ENCODE assay signal across 10 mouse cellular contexts in the genomic region with DNA sequence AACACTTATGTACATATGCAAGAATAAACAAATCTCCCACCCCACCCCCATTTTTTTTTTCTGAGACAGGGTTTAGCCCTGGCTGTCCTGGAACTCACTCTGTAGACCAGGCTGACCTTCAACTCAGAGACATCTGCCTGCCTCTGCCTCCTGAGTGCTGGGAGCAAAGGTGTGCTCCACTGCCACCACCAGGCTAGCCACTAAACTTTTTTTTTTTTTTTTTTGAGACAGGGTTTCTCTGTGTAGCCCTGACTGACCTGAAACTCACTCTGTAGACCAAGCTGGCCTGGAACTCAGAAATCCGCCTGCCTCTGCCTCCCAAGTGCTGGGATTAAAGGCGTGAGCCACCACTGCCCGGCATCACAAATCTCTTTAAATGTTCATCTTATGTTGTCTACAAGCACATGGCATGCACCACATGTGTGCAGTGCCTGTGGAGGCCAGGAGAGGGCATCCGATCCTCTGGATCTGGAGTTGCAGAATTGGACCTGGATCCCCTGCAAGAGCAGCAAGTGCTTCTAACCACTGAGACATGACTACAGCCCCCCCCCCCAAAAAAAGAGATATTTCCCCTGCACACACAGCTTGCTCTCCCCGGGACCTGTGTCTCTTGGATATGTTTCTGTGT. TPM values are rescaled to one million over a fixed set of nuclear protein-coding genes. Genes with fewer than 3 reads are reported as not detected.
DNase-seq lines count a peak whose midpoint lies in the region; ATAC-seq and TF ChIP-seq lines count a peak whose summit lies in the region.
"Had no signal": no experiment of that assay in that cellular context is flagged by ENCODE, and none has a peak within 500 bp of the region (broad histone marks: within the 10 kb centered on the region; RNA-seq: fewer than 3 reads in every experiment).

No protein-coding gene starts in this region.

- no peaks in the 10 kb centered on the region for H3K36me3 ChIP-seq in kidney, adult 2 months (ENCODE audit: control insufficient read depth, insufficient read depth, low read length)
- H3K36me3 ChIP-seq in kidney, embryonic 16.5 days (ENCODE audit: insufficient read depth, low read length): no peaks in the 10 kb centered on the region

- no peak for ATAC-seq in kidney, embryonic 16.5 days (ENCODE audit: low FRiP score, low TSS enrichment)

- no peaks in the 10 kb centered on the region for H3K4me1 ChIP-seq in kidney, adult 2 months (ENCODE audit: control insufficient read depth, insufficient read depth, low read length)
- H3K4me1 ChIP-seq in kidney, embryonic 16.5 days (ENCODE audit: insufficient read depth, low read length): peaks cover 18% of the 10 kb centered on the region
- peaks cover 23% of the 10 kb centered on the region for H3K4me1 ChIP-seq in lung, adult 2 months (ENCODE audit: control insufficient read depth, insufficient read depth, low read length)

- H3K4me3 ChIP-seq in kidney, adult 2 months (ENCODE audit: insufficient read depth, low read depth, low read length): no peak overlapping the region
- no peak overlapping the region for H3K4me3 ChIP-seq in kidney, embryonic 16.5 days (ENCODE audit: low read length)
- H3K4me3 ChIP-seq in lung, adult 2 months (replicated peaks; ENCODE audit: extremely low read depth, low read depth, low read length): no peak overlapping the region

- no peaks in the 10 kb centered on the region for H3K9me3 ChIP-seq in kidney, embryonic 16.5 days (ENCODE audit: low read length)

- H3K27me3 ChIP-seq in kidney, adult 2 months (replicated peaks; ENCODE audit: control insufficient read depth, insufficient read depth, low read length): no peaks in the 10 kb centered on the region
- H3K27me3 ChIP-seq in kidney, embryonic 16.5 days (ENCODE audit: insufficient read depth, low read length): no peaks in the 10 kb centered on the region

- no peak overlapping the region for H3K27ac ChIP-seq in kidney, adult 2 months (ENCODE audit: insufficient read depth, low read depth, low read length)
- H3K27ac ChIP-seq in kidney, embryonic 16.5 days (ENCODE audit: low read length): no peak overlapping the region

- WGBS in kidney, adult 2 months: 97% methylated on average over 5 of the region's 5 CpGs
- WGBS in kidney, embryonic 16.5 days: 95% methylated on average over 5 of the region's 5 CpGs
- whole genome bisulfite sequencing in lung, adult 2 months: 95% methylated on average over 5 of the region's 5 CpGs

- DNase-seq in adrenal gland, adult 2 months: peak; percentile 59
- no peak for DNase-seq in adrenal gland, adult 8-10 months
- peak; percentile 49 for DNase-seq in kidney, adult 2 months
- DNase-seq in MEL-GATA-1-ER (ENCODE audit: extremely low read depth, low read depth): peak; percentile 47
- peak; percentile 51 for DNase-seq in lung, adult 2 months
- DNase-seq in frontal cortex, postnatal 25 days (ENCODE audit: low spot score in 2 of 2): no peak
- no peak for DNase-seq in spleen, postnatal 4 days (ENCODE audit: low spot score in 2 of 2)
- DNase-seq: layer of hippocampus, adult 9-11 months; midbrain, embryonic 14.5 days had no signal

- H3K9ac ChIP-seq in kidney, embryonic 16.5 days (replicated peaks; ENCODE audit: low read length): no peak overlapping the region

- TF ChIP-seq CTCF in kidney, adult 2 months (conservative IDR thresholded peaks at IDR 0.05; ENCODE audit: insufficient read depth, insufficient read length, low read depth, low read length): peak; percentile 54
- peak; percentile 66 for TF ChIP-seq CTCF in lung, adult 2 months (IDR thresholded peaks at IDR 0.05; ENCODE audit: insufficient read depth, low read length)

- H3K4me2 ChIP-seq in kidney, embryonic 16.5 days (replicated peaks; ENCODE audit: low read depth, low read length): no peak overlapping the region

- TF ChIP-seq POLR2A in kidney, adult 2 months (IDR thresholded peaks at IDR 0.05; ENCODE audit: low read depth, low read length): no peak
- TF ChIP-seq POLR2A in lung, adult 2 months (IDR thresholded peaks at IDR 0.05; ENCODE audit: borderline replicate concordance, extremely low read depth, low read depth, low read length): no peak

RNA-seq across cellular contexts. Expression of gene Ece1, which starts 48.5 kb away (rescaled TPM):
- total RNA-seq in adrenal gland, adult 2 months (2021): 100 to 1,000 TPM; 228 to 424 TPM
- polyA plus RNA-seq in adrenal gland, adult 2 months (2012; rRNA removed): 50.0 and 414 TPM in 2 replicates
- total RNA-seq in adrenal gland, adult 8-10 months (2022): 100 to 1,000 TPM; 248 to 380 (median 315) TPM
- 30.7 and 33.7 TPM in 2 replicates for polyA plus RNA-seq in kidney, adult 2 months (2012; rRNA removed)
- 55.5 and 72.3 TPM in 2 replicates for polyA plus RNA-seq in kidney, embryonic 16.5 days (2015; fragmentation: Nextera tagmentation; extraction: Ambion mirVana)
- 111 and 113 TPM in 2 replicates for polyA plus RNA-seq in lung, adult 2 months (2012; rRNA removed)

Comparison
In these comparisons a context has a peak if more than half of its experiments do, and no peak if none do; other contexts are left out.
1. DNase-seq: peak in adrenal gland, adult 2 months (single experiment), kidney, adult 2 months (single experiment), MEL-GATA-1-ER (single experiment) and lung, adult 2 months (single experiment); none in adrenal gland, adult 8-10 months (single experiment), frontal cortex, postnatal 25 days (0 of 2) and spleen, postnatal 4 days (0 of 2).